Mouse (Mus musculus) natural killer cell, adult 2 months (primary cell): ENCODE results near the gene 4933402N22Rik.
"Not testable (repeated sequence)": the region's sequence is repeated elsewhere in the genome, so short reads cannot be mapped to it uniquely, and the experiment has no call there.

ENCODE experiments used
- DNase-seq, 2 experiments: peaks; one replicate each; pipeline ENCODE4 v3.0.0; 2022; ENCODE audit warnings: low spot score in 2 of 2

4933402N22Rik gene

DNA sequence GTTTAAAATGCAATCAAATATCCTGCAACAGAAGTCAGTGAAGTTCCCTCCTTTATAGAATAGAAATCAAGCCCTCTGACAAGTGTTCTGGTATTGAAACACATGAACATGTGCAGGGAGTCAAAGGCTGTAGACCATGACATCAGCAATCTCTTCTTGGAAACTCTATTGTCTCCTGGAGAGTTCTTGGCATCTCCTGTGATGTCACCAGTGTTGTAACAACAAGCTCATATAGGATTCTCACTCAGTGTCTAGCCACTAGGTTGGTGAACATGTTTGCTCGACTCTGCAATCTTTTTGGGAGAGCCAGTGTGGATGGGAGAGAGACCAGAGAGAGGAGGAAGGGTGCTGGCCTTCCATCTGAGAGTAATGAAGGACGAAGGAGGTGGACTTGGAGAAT, at the start of gene 4933402N22Rik:
4933402N22Rik (plus strand) TSS at position 301 of the 400 bp plus-strand sequence.
- not testable (repeated sequence) for DNase-seq

DNA sequence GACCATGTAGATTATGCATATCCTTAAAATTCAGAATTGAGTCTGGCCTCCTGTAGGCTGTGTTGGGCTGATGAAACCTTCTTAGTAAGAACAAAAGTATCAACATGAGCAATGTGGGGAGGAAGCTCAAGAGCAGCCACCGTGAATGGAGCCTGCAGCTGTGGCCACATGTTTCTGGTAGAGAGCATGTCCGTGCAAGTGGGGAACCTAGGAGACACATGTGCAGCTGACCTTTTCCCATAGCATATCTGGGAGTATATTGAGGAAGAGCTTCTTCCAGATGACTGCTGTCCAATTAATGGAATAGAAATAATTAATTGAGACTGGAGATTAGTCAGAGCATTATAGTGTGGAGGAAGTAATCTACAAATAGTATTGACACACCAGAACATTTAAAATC, 5.9 kb downstream of the 4933402N22Rik start:
- DNase-seq = not testable (repeated sequence)
